Mouse (Mus musculus) heart, adult 2 months (tissue): Measurements from ENCODE around the gene Pmpcb.

Experiments
- CTCF ChIP-seq: fragments of 200-600 bp; IDR thresholded peaks from 2 replicates; pipeline ENCODE4 v1.8.1; 2022; ENCODE audit warnings: antibody characterized with exemption, mild to moderate bottlenecking, moderate library complexity
- POLR2A ChIP-seq: fragments of 200-500 bp; IDR thresholded peaks from 2 replicates; pipeline ENCODE4 v1.6.1; 2011; ENCODE audit warnings: mild to moderate bottlenecking, low read depth, low read length, control low read depth; ENCODE audit not compliant: insufficient read depth

DNA sequence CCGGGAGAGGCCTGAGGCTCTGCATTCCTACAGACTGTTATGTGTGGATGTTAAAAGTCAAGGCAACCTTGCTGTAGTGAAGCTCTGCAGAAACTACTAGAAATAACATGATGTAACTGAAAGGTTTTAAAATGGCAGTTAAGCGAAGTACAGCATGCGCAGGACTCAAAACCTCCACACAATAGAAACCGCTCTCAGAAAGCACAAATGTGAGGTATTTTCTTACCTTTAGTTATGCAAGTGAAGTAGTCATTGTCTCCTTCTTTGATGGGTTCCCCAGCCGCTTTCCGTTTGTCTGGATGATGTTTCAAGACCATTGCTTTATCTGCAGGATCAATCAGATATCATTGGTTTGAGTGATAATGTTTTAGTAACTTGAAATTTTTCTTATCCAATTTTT, 39.5 kb downstream of the Pmpcb start:
- TF ChIP-seq POLR2A (no peak), CTCF (no peak)
